Mouse (Mus musculus) neural tube, embryonic 15.5 days (tissue): Measurements from ENCODE around the gene Zfp941. TPM values are rescaled to one million over a fixed set of nuclear protein-coding genes. Genes with fewer than 3 reads are reported as not detected.

Source experiments
- ATAC-seq: fragments of 200-750 bp; cut with Nextera tagmentation; 2 replicates; pipeline ENCODE4 v1.8.0; 2017; ENCODE audit warnings: mild to moderate bottlenecking, moderate TSS enrichment, moderate library complexity; ENCODE audit not compliant: low FRiP score
- H3K27ac ChIP-seq: fragments of 300-500 bp; sonication (generic); replicated peaks from 2 replicates; pipeline ENCODE4 v1.5.1; 2015; ENCODE audit warnings: mild to moderate bottlenecking, inconsistent platforms
- H3K27me3 ChIP-seq: fragments of 300-500 bp; sonication (generic); replicated peaks from 2 replicates; pipeline ENCODE4 v1.6.1; 2015; ENCODE audit warnings: inconsistent platforms
- H3K36me3 ChIP-seq: fragments of 300-500 bp; sonication (generic); 2 replicates; pipeline ENCODE4 v1.6.1; 2015; ENCODE audit warnings: inconsistent platforms
- H3K4me1 ChIP-seq: fragments of 300-500 bp; sonication (generic); 2 replicates; pipeline ENCODE4 v1.6.1; 2015; ENCODE audit warnings: inconsistent platforms
- H3K4me2 ChIP-seq: fragments of 300-500 bp; sonication (generic); 2 replicates; pipeline ENCODE4 v1.6.1; 2015; ENCODE audit warnings: inconsistent platforms, mild to moderate bottlenecking, moderate library complexity
- H3K4me3 ChIP-seq: fragments of 300-500 bp; sonication (generic); replicated peaks from 2 replicates; pipeline ENCODE4 v1.5.1; 2015; ENCODE audit warnings: mild to moderate bottlenecking, inconsistent platforms
- H3K9ac ChIP-seq: fragments of 300-500 bp; sonication (generic); replicated peaks from 2 replicates; pipeline ENCODE4 v1.6.1; 2015; ENCODE audit warnings: mild to moderate bottlenecking, inconsistent platforms
- H3K9me3 ChIP-seq: fragments of 300-500 bp; sonication (generic); replicated peaks from 2 replicates; pipeline ENCODE4 v1.6.1; 2016; ENCODE audit warnings: inconsistent platforms
- WGBS: fragments of 180-500 bp; shearing (Covaris S2); methylation state at CpG from one replicate; pipeline ENCODE4 v1.1.7; 2015; ENCODE audit warnings: mixed read lengths; 5-methylcytosine and 5-hydroxymethylcytosine counted together
- polyA plus RNA-seq: library from polyadenylated mRNA; unstranded; fragments of >200 nt; fragmentation: Nextera tagmentation; extraction: Ambion mirVana; gene quantifications from 2 replicates; pipeline ENCODE4 v1.2.1, GENCODE M21; 2015

Zfp941 gene
- 29.4 and 33.1 TPM in 2 replicates for polyA plus RNA-seq

- Histone ChIP-seq H3K27ac (peak within 1 kb of the TSS; percentile 93), H3K4me1 (peaks cover 22% of the 10 kb centered on the region), H3K9me3 (no peaks in the 10 kb centered on the region), H3K4me2 (peak within 1 kb of the TSS; percentile 61), H3K4me3 (peak within 1 kb of the TSS; percentile 66), H3K27me3 (no peaks in the 10 kb centered on the region), H3K9ac (peak within 1 kb of the TSS; percentile 75), H3K36me3 (peaks cover 6% of the 10 kb centered on the region; the same call in 1 of the 2 replicates)
- ATAC-seq: peak; percentile 94
- 2% methylated on average over 21 of the region's 21 CpGs for WGBS
These were observed at the start of gene Zfp941 for GRCm38 (mm10) chr7:140821653-140822329. Gene Zfp941, minus strand, starts transcription at chr7:140822178.

- Histone ChIP-seq H3K9ac (no peak overlapping the region), H3K9me3 (no peaks in the 10 kb centered on the region), H3K4me1 (peaks cover 5% of the 10 kb centered on the region), H3K27ac (no peak overlapping the region), H3K36me3 (peaks cover 52% of the 10 kb centered on the region), H3K27me3 (no peaks in the 10 kb centered on the region), H3K4me2 (no peak overlapping the region), H3K4me3 (no peak overlapping the region)
- 91% methylated on average over 12 of the region's 12 CpGs for WGBS
- no peak for ATAC-seq
These were observed 42.8 kb upstream of the Zfp941 start for GRCm38 (mm10) chr7:140864761-140865160.

- no peak overlapping the region for H3K27ac ChIP-seq
- no peak for ATAC-seq
- no peak overlapping the region for H3K4me3 ChIP-seq
- H3K36me3 ChIP-seq: peaks cover 56% of the 10 kb centered on the region
- no peak overlapping the region for H3K9ac ChIP-seq
- H3K4me2 ChIP-seq: no peak overlapping the region
- no peaks in the 10 kb centered on the region for H3K9me3 ChIP-seq
- 94% methylated on average over 5 of the region's 5 CpGs for WGBS
- H3K27me3 ChIP-seq: no peaks in the 10 kb centered on the region
- peaks cover 28% of the 10 kb centered on the region for H3K4me1 ChIP-seq
These were observed 38.8 kb upstream of the Zfp941 start for GRCm38 (mm10) chr7:140860728-140861127.

GRCm38 (mm10) chr7:140859997-140860396, 38.0 kb upstream of the Zfp941 start:
- Histone ChIP-seq H3K9me3 (no peaks in the 10 kb centered on the region), H3K4me1 (peaks cover 35% of the 10 kb centered on the region), H3K27me3 (no peaks in the 10 kb centered on the region), H3K9ac (no peak overlapping the region), H3K36me3 (peaks cover 56% of the 10 kb centered on the region), H3K4me3 (no peak overlapping the region), H3K4me2 (no peak overlapping the region), H3K27ac (no peak overlapping the region)
- no peak for ATAC-seq
- WGBS: 73% methylated on average over 6 of the region's 6 CpGs

GRCm38 (mm10) chr7:140858746-140859145, 36.8 kb upstream of the Zfp941 start:
- Histone ChIP-seq H3K4me3 (peak overlapping the region; percentile 95), H3K27ac (no peak overlapping the region), H3K9me3 (no peaks in the 10 kb centered on the region), H3K27me3 (no peaks in the 10 kb centered on the region), H3K9ac (no peak overlapping the region), H3K36me3 (peaks cover 57% of the 10 kb centered on the region), H3K4me2 (peak overlapping the region; percentile 95), H3K4me1 (peaks cover 38% of the 10 kb centered on the region)
- no peak for ATAC-seq
- 95% methylated on average over 8 of the region's 8 CpGs for WGBS

GRCm38 (mm10) chr7:140857550-140858505, 35.9 kb upstream of the Zfp941 start, which contains the start of gene Bet1l:
Gene Bet1l, minus strand, starts transcription at chr7:140857577.
- peaks cover 38% of the 10 kb centered on the region for H3K4me1 ChIP-seq
- H3K4me2 ChIP-seq: peak within 1 kb of the TSS; percentile 95
- peak; percentile 48 for ATAC-seq
- H3K9ac ChIP-seq: peak within 1 kb of the TSS; percentile 94
- H3K27ac ChIP-seq: peak within 1 kb of the TSS; percentile 93
- peaks cover 57% of the 10 kb centered on the region for H3K36me3 ChIP-seq
- no peaks in the 10 kb centered on the region for H3K9me3 ChIP-seq
- no peaks in the 10 kb centered on the region for H3K27me3 ChIP-seq
- 36% methylated on average over 40 of the region's 40 CpGs for WGBS
- peak within 1 kb of the TSS; percentile 95 for H3K4me3 ChIP-seq

- no peaks in the 10 kb centered on the region for H3K27me3 ChIP-seq
- under 1% methylated on average over 50 of the region's 50 CpGs for WGBS
- H3K36me3 ChIP-seq: peaks cover 57% of the 10 kb centered on the region
- H3K9ac ChIP-seq: peak within 1 kb of the TSS; percentile 94
- H3K4me1 ChIP-seq: peaks cover 38% of the 10 kb centered on the region
- H3K9me3 ChIP-seq: no peaks in the 10 kb centered on the region
- peak; percentile 81 for ATAC-seq
- peak within 1 kb of the TSS; percentile 93 for H3K27ac ChIP-seq
- H3K4me2 ChIP-seq: peak within 1 kb of the TSS; percentile 95
- peak within 1 kb of the TSS; percentile 95 for H3K4me3 ChIP-seq
These were observed 35.0 kb upstream of the Zfp941 start, which contains the start of gene Ric8a for GRCm38 (mm10) chr7:140856785-140857549. Gene Ric8a, plus strand, starts transcription at chr7:140856957.

- Histone ChIP-seq H3K4me1 (peaks cover 38% of the 10 kb centered on the region), H3K36me3 (peaks cover 55% of the 10 kb centered on the region), H3K4me3 (peak within 1 kb of the TSS; percentile 95), H3K27me3 (no peaks in the 10 kb centered on the region), H3K27ac (peak within 1 kb of the TSS; percentile 93), H3K9me3 (no peaks in the 10 kb centered on the region), H3K4me2 (peak within 1 kb of the TSS; percentile 95), H3K9ac (peak within 1 kb of the TSS; percentile 94)
- ATAC-seq: peak; percentile 77
- 2% methylated on average over 51 of the region's 51 CpGs for WGBS
These were observed 34.1 kb upstream of the Zfp941 start, which contains the start of gene Gm45785 for GRCm38 (mm10) chr7:140855860-140856784. Gene Gm45785, minus strand, starts transcription at chr7:140856331.

GRCm38 (mm10) chr7:140855181-140855580, 33.2 kb upstream of the Zfp941 start:
- no peaks in the 10 kb centered on the region for H3K27me3 ChIP-seq
- WGBS: 79% methylated on average over 9 of the region's 9 CpGs
- H3K9ac ChIP-seq: peak overlapping the region; percentile 94
- peak overlapping the region; percentile 95 for H3K4me3 ChIP-seq
- no peaks in the 10 kb centered on the region for H3K9me3 ChIP-seq
- H3K27ac ChIP-seq: no peak overlapping the region
- ATAC-seq: no peak
- H3K4me1 ChIP-seq: peaks cover 36% of the 10 kb centered on the region
- H3K4me2 ChIP-seq: peak overlapping the region; percentile 95
- peaks cover 50% of the 10 kb centered on the region for H3K36me3 ChIP-seq

GRCm38 (mm10) chr7:140854483-140854882, 32.5 kb upstream of the Zfp941 start:
- no peaks in the 10 kb centered on the region for H3K27me3 ChIP-seq
- H3K9ac ChIP-seq: no peak overlapping the region
- no peak for ATAC-seq
- peaks cover 31% of the 10 kb centered on the region for H3K4me1 ChIP-seq
- no peak overlapping the region for H3K4me3 ChIP-seq
- H3K9me3 ChIP-seq: no peaks in the 10 kb centered on the region
- WGBS: 94% methylated on average over 18 of the region's 18 CpGs
- H3K36me3 ChIP-seq: peaks cover 45% of the 10 kb centered on the region
- H3K27ac ChIP-seq: no peak overlapping the region
- H3K4me2 ChIP-seq: 0 out of 2 replicates have a peak overlapping the region, but pooled peaks have one; percentile 95
